Mouse (Mus musculus) right cerebral cortex, postnatal 14 days (tissue): ENCODE results near the gene Syne1.

Source experiments
- DNase-seq: peaks from one replicate; pipeline ENCODE4 v3.0.0; 2022

Gene Syne1

DNA sequence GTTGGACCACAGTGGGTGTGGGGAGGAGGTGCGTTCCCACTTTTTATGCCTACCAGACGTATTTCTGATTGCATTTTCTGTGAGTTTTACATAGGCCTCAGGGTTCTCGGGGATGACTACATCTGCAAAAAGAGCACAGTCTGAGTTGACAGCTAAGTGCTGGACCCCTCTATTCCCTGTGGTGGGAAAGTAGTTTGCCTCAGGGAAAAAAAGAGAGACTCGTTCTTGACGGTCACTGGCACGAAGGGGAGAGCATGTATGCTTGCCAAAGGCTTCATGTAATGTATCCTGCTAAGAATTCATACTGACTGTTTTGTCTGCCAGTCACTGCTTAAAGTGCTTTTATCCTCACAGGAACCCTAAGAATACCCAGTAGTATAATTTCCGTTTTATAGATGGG lies 506.1 kb downstream of the Syne1 start:
- no peak for DNase-seq

DNA sequence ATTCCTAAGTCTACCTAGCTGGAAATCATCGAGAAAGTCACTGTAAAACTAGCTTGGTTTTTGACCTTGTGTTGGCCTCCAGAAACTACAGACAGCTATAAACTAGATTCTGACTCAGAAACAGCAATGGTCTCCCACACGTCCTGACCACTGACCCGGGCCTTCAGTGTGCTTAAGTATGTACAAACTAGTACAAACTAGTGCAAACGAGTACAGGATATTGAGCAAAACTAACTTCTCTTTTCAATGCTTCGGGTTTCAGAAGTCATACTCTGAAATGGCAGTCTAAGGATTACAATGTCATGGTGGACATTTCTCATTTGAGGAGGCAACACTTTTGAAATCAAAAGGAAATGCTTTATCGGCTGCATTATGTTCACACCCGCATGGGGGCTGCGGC lies 506.8 kb downstream of the Syne1 start:
- no peak for DNase-seq

DNA sequence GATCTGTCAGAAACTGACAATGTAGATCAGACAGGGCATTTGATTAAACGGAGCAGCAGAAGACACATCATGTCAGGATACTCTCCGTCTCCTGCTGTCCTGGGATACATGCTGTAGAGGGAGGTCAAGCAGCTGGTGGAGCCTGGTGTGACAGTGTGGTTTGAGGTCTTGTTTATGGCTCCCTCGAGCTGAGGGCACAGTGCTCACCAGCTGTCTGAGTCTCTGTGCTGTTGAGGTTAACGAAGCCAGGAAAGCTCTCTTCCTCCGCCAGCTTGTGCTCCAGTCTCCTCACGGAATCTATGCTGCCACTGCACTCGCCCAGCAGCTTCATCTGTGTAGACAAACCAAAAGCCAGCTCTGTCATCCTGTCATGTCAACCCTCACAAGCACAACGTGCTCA lies 510.0 kb downstream of the Syne1 start:
- no peak for DNase-seq

GRCm38 (mm10) chr10:5032192-5033048 lies 518.9 kb downstream of the Syne1 start:
- DNase-seq, result no peak

DNA sequence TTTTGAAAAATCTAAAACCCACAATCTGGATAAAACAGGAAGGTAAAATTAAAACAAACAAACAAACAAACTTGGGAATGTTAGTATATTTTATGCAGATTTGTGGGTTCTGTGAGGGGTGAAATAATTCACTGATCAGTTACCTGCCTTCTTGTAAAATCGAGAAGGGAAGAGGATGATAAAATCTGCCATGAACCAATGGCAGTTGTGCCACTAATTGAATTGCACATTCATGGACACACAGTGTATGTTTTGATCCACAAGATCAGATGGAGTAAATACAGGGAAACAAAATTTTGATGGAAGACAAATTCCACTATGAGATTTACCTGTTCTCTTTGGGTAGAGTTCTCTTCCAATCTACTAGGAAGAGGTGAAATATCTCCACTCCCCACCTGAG lies 521.4 kb downstream of the Syne1 start:
- no peak for DNase-seq

GRCm38 (mm10) chr10:5029161-5029560 lies 522.1 kb downstream of the Syne1 start:
- DNase-seq, result no peak

- DNase-seq, result no peak
Observed at GRCm38 (mm10) chr10:5028301-5028700, 523.0 kb downstream of the Syne1 start.

DNA sequence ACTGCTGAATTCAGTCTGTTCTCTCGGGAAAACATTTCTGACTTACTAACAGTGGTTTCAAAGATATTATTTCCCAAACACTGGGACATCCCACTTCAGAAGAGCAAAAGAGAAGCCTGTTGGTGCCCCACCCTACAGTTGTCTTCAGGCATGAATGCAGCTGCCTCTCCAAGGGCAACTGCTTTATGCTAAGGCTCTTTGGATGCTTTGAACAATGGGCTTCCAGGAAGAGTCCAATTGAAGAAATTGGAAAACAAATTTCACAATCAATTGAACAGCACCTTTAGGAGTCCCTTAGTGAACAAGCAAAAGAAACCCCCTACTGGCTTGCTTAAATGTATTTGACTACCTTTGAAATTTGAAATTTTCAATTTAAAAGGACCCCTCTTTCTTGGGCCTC lies 524.1 kb downstream of the Syne1 start:
- no peak for DNase-seq

GRCm38 (mm10) chr10:5025906-5026305 lies 525.4 kb downstream of the Syne1 start:
- DNase-seq, result no peak

- no peak for DNase-seq
Observed at GRCm38 (mm10) chr10:5017148-5017547, 534.1 kb downstream of the Syne1 start.

- no peak for DNase-seq
Observed at GRCm38 (mm10) chr10:5014976-5015375, 536.3 kb downstream of the Syne1 start.

GRCm38 (mm10) chr10:5012004-5012403 lies 539.3 kb downstream of the Syne1 start:
- no peak for DNase-seq

DNA sequence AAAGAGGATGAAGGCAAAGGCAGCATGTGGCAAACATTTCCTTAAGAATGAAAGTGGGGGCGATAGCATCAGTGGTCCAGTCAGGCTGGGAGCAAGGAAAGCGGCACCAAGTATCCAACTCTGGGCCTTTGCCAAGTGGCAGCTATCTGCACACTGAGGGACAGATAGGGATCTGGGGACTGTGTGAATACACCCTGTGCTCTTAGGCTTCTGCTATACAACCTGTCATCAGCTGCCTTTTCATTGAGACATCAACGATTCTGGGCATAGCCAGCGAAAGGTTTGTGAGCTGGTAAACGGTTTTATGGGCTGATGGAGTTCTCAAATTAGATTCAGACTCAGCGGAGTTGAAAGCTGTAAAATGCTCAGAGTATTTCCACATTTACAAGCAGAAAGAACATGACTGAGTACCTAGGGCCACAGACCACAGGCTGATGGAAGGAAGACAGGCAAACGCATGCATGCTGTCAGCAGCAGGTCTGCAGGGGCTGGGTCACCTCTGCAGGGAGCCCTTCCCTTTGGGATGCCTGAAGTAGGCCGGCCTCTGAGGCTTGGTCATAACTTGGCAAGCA lies 542.4 kb downstream of the Syne1 start:
- no peak for DNase-seq

- no peak for DNase-seq
Observed at GRCm38 (mm10) chr10:4996592-4996991, 554.7 kb downstream of the Syne1 start.

DNA sequence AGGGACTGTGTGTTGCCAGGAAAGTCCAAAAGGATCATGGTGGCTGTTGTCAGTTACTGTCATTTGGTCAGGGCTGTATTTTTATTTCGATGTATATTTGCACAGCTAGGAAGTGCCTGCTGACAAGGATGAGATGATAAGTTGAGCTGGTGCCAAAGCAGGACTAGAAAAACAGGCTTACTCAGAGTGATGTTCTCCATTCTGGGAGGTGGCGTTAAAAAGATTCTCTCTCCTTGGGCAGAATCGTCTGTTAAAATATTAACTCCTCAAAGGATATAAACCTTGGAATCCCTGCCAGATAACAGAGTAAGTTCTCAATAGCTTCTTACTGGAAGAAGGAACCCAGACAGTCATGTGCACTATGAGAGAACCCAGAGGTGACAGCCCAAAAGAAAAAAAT lies 557.5 kb downstream of the Syne1 start:
- DNase-seq, result no peak

GRCm38 (mm10) chr10:4983919-4984318 lies 567.4 kb downstream of the Syne1 start:
- DNase-seq, result no peak

DNA sequence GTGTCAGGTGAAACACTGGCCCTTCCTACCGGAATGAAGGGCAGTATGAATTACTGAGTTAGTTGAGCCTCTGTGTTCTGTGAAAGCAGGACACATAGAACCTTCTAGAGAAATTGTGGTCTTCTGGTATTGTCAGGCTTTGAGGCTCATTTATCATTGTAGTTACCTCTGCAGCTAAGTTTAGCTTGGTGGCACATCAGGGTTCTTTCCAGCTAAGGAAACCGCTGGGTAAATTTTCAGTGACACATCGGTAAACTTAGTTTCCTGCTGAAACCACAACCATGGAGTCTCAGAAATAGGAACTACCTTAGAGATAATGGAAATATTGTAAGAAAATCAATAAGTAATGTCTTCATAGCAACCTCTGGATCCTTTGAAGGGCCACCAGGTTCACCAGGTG lies 573.9 kb downstream of the Syne1 start:
- no peak for DNase-seq

DNA sequence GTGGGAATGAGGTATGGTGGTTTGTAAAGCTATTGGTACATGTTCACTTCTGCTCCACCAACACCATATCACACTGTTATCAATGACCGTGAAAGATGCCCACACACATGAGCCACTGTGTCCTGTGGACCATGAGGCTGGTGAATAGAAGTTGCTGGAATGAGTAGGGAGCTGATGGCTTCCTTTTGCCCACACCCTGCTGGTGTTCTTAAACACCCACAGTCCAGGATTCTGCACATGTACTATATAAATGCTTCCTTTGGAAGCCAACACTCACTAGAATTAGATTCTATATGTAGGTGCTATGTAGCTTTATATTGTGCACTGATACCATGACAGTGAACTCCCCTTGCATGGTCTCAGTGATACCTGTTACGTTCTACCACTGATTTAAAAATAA lies 574.7 kb downstream of the Syne1 start:
- no peak for DNase-seq

DNA sequence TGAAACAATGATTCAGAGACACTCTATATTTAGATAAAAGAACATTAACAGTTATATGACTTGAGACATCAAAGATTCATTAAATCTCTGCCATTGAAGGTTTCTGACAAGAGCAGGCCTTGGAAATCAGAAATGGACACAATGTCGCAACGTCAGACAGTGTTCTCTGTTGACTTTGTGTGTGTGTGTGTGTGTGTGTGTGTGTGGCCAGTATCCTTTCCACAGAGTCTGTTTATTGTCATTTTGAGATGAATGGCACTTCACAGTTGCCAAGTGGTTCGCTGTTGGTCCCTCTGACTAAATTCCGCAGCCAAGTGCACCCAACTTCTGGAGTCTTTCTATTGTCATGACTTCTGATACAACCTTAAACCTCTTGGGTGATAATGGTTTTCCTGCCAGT lies 577.0 kb downstream of the Syne1 start:
- DNase-seq, result no peak

GRCm38 (mm10) chr10:4972026-4972425 lies 579.3 kb downstream of the Syne1 start:
- no peak for DNase-seq

DNA sequence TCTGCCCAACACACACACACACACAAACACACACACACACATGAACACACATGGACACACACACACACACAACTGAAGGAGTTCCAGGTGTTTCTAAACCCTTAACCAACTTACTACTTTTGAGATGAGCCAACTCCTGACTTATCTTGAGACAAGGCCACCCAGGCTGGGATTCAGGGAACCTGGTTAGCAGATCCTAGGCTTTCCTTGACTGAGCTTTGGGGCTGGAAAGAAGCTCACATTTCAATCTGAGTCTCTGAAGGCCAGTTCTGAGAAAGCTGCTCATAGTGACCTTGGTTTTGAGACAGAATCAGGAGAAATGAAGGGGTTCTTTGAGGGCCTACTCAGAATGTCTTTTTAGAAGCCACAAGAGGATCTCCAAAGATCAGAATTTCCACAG lies 579.7 kb downstream of the Syne1 start:
- no peak for DNase-seq

GRCm38 (mm10) chr10:4971156-4971555 lies 580.1 kb downstream of the Syne1 start:
- DNase-seq, result no peak
